Mouse (Mus musculus) spleen, adult 2 months (tissue): ENCODE data around the gene Cdc42bpa. TPM values are rescaled to one million over a fixed set of nuclear protein-coding genes. Genes with fewer than 3 reads are reported as not detected.

Experiments used
- DNase-seq, 2 experiments: peaks; one replicate each; pipeline versions ENCODE4 v3.0.0 to v3.0.0-alpha.2; 2012 to 2021; ENCODE audit warnings: low spot score in 2 of 2, low read depth in 1 of 2
- H3K27ac ChIP-seq: fragments of 200-500 bp; 2 replicates; pipeline ENCODE4 v1.5.1; 2012; ENCODE audit warnings: low read length, inconsistent platforms; ENCODE audit not compliant: insufficient read depth
- H3K27me3 ChIP-seq: fragments of 200-500 bp; 2 replicates; pipeline ENCODE4 v1.6.1; 2012; ENCODE audit warnings: mild to moderate bottlenecking, moderate library complexity, low read length, inconsistent platforms; ENCODE audit not compliant: control insufficient read depth, insufficient read depth
- H3K36me3 ChIP-seq: fragments of 200-500 bp; 2 replicates; pipeline ENCODE4 v1.6.1; 2012; ENCODE audit warnings: mild to moderate bottlenecking, low read length, inconsistent platforms; ENCODE audit not compliant: control insufficient read depth, insufficient read depth
- H3K4me1 ChIP-seq: fragments of 200-500 bp; 2 replicates; pipeline ENCODE4 v1.6.1; 2011; ENCODE audit warnings: inconsistent platforms; ENCODE audit not compliant: control insufficient read depth, insufficient read depth, insufficient read length
- H3K4me3 ChIP-seq: fragments of 200-500 bp; 2 replicates; pipeline ENCODE4 v1.5.1; 2011; ENCODE audit warnings: mild to moderate bottlenecking, inconsistent platforms; ENCODE audit not compliant: insufficient read depth, insufficient read length; ENCODE audit errors: extremely low read depth
- CTCF ChIP-seq: fragments of 200-500 bp; IDR thresholded peaks from 2 replicates; pipeline ENCODE4 v1.5.1; 2011; ENCODE audit warnings: mild to moderate bottlenecking, inconsistent platforms; ENCODE audit not compliant: insufficient read depth, insufficient read length, insufficient replicate concordance; ENCODE audit errors: extremely low read depth
- POLR2A ChIP-seq: fragments of 200-500 bp; IDR thresholded peaks from 2 replicates; pipeline ENCODE4 v1.6.1; 2011; ENCODE audit warnings: low read depth, low read length, inconsistent platforms
- WGBS: fragments of 180-500 bp; shearing (Covaris S2); methylation state at CpG from one replicate; pipeline ENCODE4 v1.1.7; 2018; 5-methylcytosine and 5-hydroxymethylcytosine counted together
- polyA plus RNA-seq: library from polyadenylated mRNA; depleted of rRNA; stranded (reverse); fragments of >200 nt; gene quantifications from 2 replicates; pipeline ENCODE4 v1.2.3, GENCODE M21; 2012

Gene Cdc42bpa
- polyA plus RNA-seq, 1 experiment, result 2.8 TPM

DNA sequence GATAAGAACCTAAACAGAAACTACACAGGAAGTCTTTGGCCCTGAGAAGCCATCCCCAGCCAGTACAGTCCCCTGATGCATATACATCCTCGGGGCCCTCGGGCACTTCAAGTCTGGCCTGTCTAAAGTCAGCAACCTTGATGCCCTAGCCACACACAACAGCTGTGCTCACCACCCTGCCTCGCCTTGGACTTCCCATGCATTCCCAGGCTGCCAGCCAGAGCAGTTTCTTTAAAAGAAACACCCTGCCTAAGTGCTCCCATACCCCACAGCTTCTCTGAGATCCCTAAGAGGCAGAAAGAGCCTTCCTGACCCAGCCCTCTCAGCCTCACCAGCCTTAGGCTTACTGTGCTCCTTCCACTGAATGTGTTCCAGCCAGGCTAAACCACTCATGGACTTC, 226.1 kb downstream of the Cdc42bpa start:
- Histone ChIP-seq H3K27ac (no peak overlapping the region), H3K4me3 (no peak overlapping the region), H3K27me3 (no peaks in the 10 kb centered on the region), H3K4me1 (peaks cover under 1% of the 10 kb centered on the region; the same call in 1 of the 2 replicates), H3K36me3 (no peaks in the 10 kb centered on the region)
- no peak for DNase-seq
- TF ChIP-seq POLR2A (no peak), CTCF (no peak)
- 83% methylated on average over 3 of the region's 3 CpGs for WGBS

DNA sequence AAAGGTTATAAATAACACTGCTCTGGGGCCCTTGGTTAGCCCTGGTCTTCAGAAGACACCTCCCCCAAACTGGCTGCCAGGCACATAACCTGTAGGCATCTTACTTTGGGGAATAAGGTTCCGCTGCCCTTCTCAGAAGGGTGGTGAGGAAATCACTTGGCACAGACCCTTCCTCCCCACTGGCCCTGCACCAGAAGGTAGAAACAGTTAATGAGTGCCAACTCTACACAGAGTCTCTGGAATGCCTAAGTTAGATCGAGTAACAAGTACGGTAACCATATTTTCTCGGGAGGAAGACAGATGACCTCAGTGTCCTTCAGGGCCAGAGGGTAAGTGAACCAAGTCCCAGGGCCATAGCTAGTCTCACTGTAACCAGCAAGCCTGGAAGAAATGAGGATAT, 228.7 kb downstream of the Cdc42bpa start:
- Histone ChIP-seq H3K27me3 (no peaks in the 10 kb centered on the region), H3K4me1 (peaks cover 16% of the 10 kb centered on the region; the same call in 1 of the 2 replicates), H3K36me3 (no peaks in the 10 kb centered on the region), H3K4me3 (no peak overlapping the region), H3K27ac (no peak overlapping the region)
- WGBS, result 90% methylated on average over 4 of the region's 4 CpGs
- TF ChIP-seq POLR2A (no peak), CTCF (no peak)
- no peak for DNase-seq

DNA sequence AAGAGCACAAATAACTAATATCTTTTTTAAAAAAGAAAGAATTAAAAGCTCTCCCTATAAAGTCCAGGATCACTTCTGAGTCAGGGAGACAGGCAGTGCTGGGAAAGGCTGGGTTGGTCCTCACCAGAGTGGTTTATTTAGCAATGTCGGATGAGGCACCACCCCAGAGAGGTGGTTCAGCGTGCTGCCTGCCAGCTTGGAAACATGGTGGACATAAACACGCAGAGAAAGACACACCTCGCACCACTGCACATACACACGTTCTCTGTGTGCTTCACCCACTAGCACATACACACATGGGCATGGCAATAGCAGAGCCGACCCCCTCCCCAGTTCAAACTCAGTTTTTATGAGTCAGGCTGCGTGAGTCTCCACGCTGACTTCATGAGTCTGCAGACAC, 230.8 kb downstream of the Cdc42bpa start:
- 87% methylated on average over 8 of the region's 8 CpGs for WGBS
- no peak for DNase-seq
- no peak overlapping the region for H3K27ac ChIP-seq
- H3K36me3 ChIP-seq, result no peaks in the 10 kb centered on the region
- no peak overlapping the region for H3K4me3 ChIP-seq
- TF ChIP-seq CTCF, result no peak
- peaks cover 20% of the 10 kb centered on the region; the same call in 1 of the 2 replicates for H3K4me1 ChIP-seq
- H3K27me3 ChIP-seq, result no peaks in the 10 kb centered on the region

DNA sequence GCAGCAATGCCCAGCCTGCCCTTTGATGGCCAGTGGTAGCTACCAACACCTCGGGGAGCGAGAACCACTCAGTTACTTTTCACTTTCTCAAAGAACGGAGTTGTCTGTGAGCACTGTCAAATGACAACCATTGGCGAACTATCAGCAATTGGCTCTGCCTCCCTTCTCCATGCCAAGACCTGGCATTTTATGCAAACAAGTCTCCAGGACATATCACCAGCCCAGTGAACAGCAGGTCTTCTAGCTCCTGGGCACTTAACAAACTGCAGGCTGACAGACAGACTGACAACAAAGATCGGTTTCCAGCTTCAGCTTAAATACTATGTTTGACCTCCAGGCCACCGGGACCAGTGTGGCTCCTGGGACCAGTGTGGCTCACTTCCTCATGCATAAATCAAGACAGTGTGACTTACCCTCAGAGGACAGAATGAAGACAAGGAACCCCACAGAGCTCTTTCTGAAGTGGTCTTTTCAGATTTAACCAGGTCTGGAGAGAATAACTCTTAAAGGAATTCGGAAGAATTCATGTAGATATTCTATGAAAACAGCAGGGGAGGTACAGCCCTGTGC, 231.5 kb downstream of the Cdc42bpa start:
- H3K4me1 ChIP-seq, result peaks cover 20% of the 10 kb centered on the region; the same call in 1 of the 2 replicates
- H3K27ac ChIP-seq, result no peak overlapping the region
- H3K36me3 ChIP-seq, result no peaks in the 10 kb centered on the region
- no peak overlapping the region for H3K4me3 ChIP-seq
- WGBS, result 39% methylated on average over 7 of the region's 7 CpGs
- DNase-seq, result no peak
- no peak for TF ChIP-seq POLR2A
- no peak for TF ChIP-seq CTCF
- no peaks in the 10 kb centered on the region for H3K27me3 ChIP-seq

DNA sequence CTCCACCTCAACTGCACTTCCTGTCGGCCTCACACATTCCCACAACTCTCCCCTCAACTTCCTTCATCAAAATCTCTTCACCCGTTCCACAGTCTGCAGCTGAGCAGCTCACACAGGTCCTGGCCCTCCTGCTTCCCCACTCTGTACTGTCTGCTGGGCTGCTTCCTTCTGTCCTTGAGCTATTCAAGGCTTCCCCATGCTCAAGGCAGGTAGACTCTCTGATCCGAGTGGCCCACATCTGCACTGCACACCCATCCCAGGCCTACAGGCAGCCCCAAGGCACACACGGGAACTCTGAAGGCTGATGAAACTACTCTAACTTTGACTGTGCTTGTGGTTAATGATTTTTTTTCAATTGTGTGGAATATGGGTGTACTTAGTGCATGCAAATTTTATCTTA, 232.6 kb downstream of the Cdc42bpa start:
- no peak overlapping the region; the same call in 1 of the 2 replicates for H3K27ac ChIP-seq

DNA sequence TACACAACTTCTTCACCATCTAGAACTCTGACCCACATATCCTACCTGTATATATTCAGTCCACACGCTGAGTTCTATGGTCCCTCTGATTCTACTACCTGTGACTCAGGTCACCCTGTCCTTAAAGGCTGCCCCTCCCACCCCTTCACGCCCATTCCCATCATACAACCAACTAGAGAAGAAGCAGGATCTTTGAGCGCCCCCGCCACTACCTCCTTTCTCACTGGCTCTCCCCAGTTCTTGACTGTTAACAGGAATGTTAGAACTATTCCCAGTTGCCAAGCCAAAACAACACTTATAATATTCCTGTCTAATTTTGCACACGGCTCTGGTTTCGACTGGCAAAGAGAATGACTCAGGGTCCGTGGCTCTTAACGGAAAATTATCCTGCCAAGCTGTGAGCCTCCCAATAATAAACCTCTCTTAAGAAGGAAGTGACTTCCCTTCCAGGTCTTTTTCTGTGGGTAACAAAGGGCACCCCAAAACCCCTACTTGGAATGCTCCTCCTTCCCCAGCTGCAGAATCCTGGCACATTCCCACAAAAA, 233.2 kb downstream of the Cdc42bpa start:
- 90% methylated on average over 8 of the region's 8 CpGs for WGBS
- no peak for TF ChIP-seq POLR2A
- no peak for TF ChIP-seq CTCF
- no peak for DNase-seq
- H3K27ac ChIP-seq, result no peak overlapping the region
- H3K4me3 ChIP-seq, result no peak overlapping the region
- no peaks in the 10 kb centered on the region for H3K27me3 ChIP-seq
- H3K4me1 ChIP-seq, result peaks cover 20% of the 10 kb centered on the region; the same call in 1 of the 2 replicates
- no peaks in the 10 kb centered on the region for H3K36me3 ChIP-seq

More for the DNA sequence above, 232.6 kb downstream of the Cdc42bpa start:
- Histone ChIP-seq H3K4me3 (no peak overlapping the region), H3K4me1 (peaks cover 20% of the 10 kb centered on the region; the same call in 1 of the 2 replicates), H3K27me3 (no peaks in the 10 kb centered on the region), H3K36me3 (no peaks in the 10 kb centered on the region)
- no peak for TF ChIP-seq POLR2A
- TF ChIP-seq CTCF, result no peak
- WGBS, result 13% methylated on average over 4 of the region's 4 CpGs
- no peak for DNase-seq

DNA sequence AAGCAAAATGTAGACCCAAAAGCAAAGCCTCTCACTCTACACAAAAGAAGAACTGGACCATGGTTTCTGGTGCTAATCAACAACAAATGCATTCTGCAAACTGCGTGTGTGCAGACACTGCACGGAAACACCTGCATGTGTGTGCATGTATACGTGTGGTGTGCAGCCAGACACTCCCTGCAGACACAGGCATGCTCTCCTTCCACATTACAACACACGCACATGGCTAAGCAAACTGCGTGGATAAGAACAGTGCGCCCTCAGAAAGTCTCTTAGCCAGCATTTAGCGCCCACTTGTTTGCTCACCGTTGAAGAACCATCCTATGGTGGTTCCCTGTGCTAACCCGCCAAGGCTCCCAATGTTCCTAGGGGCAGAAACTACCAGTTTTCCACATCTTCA, 233.8 kb downstream of the Cdc42bpa start:
- Histone ChIP-seq H3K36me3 (no peaks in the 10 kb centered on the region), H3K27me3 (no peaks in the 10 kb centered on the region), H3K4me1 (peaks cover 20% of the 10 kb centered on the region; the same call in 1 of the 2 replicates), H3K4me3 (no peak overlapping the region), H3K27ac (no peak overlapping the region)
- TF ChIP-seq CTCF (no peak), POLR2A (no peak)
- 93% methylated on average over 9 of the region's 9 CpGs for WGBS
- no peak for DNase-seq
